13 mouse cellular contexts compared by ENCODE assay signal in genomic region chr6:19163492-19163891, GRCm38 (mm10).
"Had no signal": no experiment of that assay in that cellular context is flagged by ENCODE, and none has a peak within 500 bp of the region (broad histone marks: within the 10 kb centered on the region; RNA-seq: fewer than 3 reads in every experiment).

No protein-coding gene starts in this region.

- H3K4me1 ChIP-seq: kidney, embryonic 15.5 days; limb, embryonic 12.5 days; liver, embryonic 13.5 days; lung, embryonic 15.5 days; midbrain, embryonic 13.5 days; stomach, embryonic 15.5 days had no signal

- H3K36me3 ChIP-seq: kidney, embryonic 15.5 days; limb, embryonic 12.5 days; liver, embryonic 13.5 days; lung, embryonic 15.5 days; midbrain, embryonic 13.5 days; stomach, embryonic 15.5 days had no signal

- H3K4me3 ChIP-seq: kidney, embryonic 15.5 days; limb, embryonic 12.5 days; liver, embryonic 13.5 days; lung, embryonic 15.5 days; midbrain, embryonic 13.5 days; stomach, embryonic 15.5 days had no signal

- H3K27me3 ChIP-seq: kidney, embryonic 15.5 days; limb, embryonic 12.5 days; liver, embryonic 13.5 days; lung, embryonic 15.5 days; midbrain, embryonic 13.5 days; stomach, embryonic 15.5 days had no signal

- DNase-seq: kidney, postnatal 14 days; liver; liver, embryonic 13.5 days; liver, postnatal 0 days; lung, postnatal 36 days; right cerebral cortex, postnatal 14 days; thymus, adult 2 months; thymus, postnatal 36 days had no signal

- H3K27ac ChIP-seq: kidney, embryonic 15.5 days; limb, embryonic 12.5 days; liver, embryonic 13.5 days; lung, embryonic 15.5 days; midbrain, embryonic 13.5 days; stomach, embryonic 15.5 days had no signal

- H3K9me3 ChIP-seq: kidney, embryonic 15.5 days; limb, embryonic 12.5 days; liver, embryonic 13.5 days; lung, embryonic 15.5 days; midbrain, embryonic 13.5 days; stomach, embryonic 15.5 days had no signal
